Mouse (Mus musculus) heart, adult 8-10 months (tissue): ENCODE measurements at regions not wholly inside any gene's neighbourhood (a gene's known extent, or its start where the extent isn't known, plus 50 kb on each side); places are given as distances from the start of the nearest gene placed in this dataset.

ENCODE experiments used
- DNase-seq: peaks from one replicate; pipeline ENCODE4 v3.0.0; 2022; ENCODE audit warnings: low spot score

- DNase-seq, result peak; percentile 57
Measured at GRCm38 (mm10) chr14:101267536-101267935, 67.4 kb upstream of the Prr30 start.
